Comparison of ENCODE assay signal across 8 mouse cellular contexts in the genomic region with DNA sequence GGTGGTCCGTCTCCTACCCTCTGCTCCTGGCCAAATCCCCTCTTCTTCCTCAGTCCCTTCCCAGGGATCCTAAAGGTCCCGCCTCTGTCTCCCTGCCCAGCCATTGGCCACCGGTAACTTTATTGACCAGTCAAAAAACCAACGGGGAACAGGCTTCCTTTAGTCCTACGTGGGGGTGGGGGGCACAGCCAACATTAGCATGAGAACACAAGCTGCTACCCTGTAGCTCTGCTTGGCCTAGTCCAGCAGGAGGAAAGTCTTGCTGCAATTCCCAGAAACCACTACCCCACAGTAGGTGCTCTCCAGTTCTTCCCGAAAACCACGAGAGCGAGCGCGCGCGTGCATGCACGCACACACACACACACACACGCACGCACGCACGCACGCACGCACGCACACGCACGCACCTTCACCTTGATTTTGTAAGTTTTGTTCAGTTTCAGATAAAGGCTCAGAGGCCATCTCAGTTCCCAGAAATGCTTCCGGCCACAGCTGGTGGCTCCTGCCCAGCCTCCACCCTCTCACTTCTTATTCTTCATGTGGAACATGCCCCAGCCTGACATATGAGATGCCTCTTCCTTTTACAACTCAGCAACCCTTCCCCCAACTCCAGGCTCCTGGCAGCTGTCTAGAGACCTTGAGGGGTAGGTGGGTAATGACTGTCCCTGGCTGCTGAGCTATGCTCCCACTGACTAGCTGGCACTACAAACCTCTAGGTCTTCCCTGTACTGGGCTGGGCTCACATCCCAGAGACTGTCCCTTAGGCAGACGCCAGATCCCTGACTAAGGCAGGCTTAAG. TPM values are rescaled to one million over a fixed set of nuclear protein-coding genes. Genes with fewer than 3 reads are reported as not detected.
DNase-seq lines count a peak whose midpoint lies in the region; ATAC-seq lines count a peak whose summit lies in the region.

No protein-coding gene starts in this region.

- peak overlapping the region; percentile 96 for H3K27ac ChIP-seq in embryonic facial prominence, embryonic 15.5 days (replicated peaks)
- peak overlapping the region; percentile 90 for H3K27ac ChIP-seq in heart, embryonic 10.5 days
- peak overlapping the region; percentile 95 for H3K27ac ChIP-seq in kidney, embryonic 15.5 days

- peak overlapping the region; percentile 55 for H3K4me3 ChIP-seq in embryonic facial prominence, embryonic 15.5 days (replicated peaks)
- H3K4me3 ChIP-seq in heart, embryonic 10.5 days, result peak overlapping the region; percentile 67
- H3K4me3 ChIP-seq in kidney, embryonic 15.5 days (replicated peaks), result peak overlapping the region; percentile 54

- peaks cover 17% of the 10 kb centered on the region for H3K36me3 ChIP-seq in embryonic facial prominence, embryonic 15.5 days
- H3K36me3 ChIP-seq in heart, embryonic 10.5 days, result peaks cover 28% of the 10 kb centered on the region
- H3K36me3 ChIP-seq in kidney, embryonic 15.5 days, result peaks cover 31% of the 10 kb centered on the region

- under 1% methylated on average over 24 of the region's 24 CpGs for WGBS in embryonic facial prominence, embryonic 15.5 days
- WGBS in heart, embryonic 10.5 days, result 2% methylated on average over 24 of the region's 24 CpGs
- WGBS in kidney, embryonic 15.5 days, result under 1% methylated on average over 24 of the region's 24 CpGs

- DNase-seq in 3134 (ENCODE audit: extremely low read depth, insufficient read length, low spot score), result peak; percentile 59
- DNase-seq in adrenal gland, postnatal 36 days, result peak; percentile 86 to 89
- DNase-seq in heart, embryonic 10.5 days (ENCODE audit: low spot score), result peak; percentile 91
- peak; percentile 67 for DNase-seq in liver
- DNase-seq in spleen, postnatal 4 days (ENCODE audit: low spot score in 2 of 2), result peak; percentile 45 to 73

- H3K9me3 ChIP-seq in embryonic facial prominence, embryonic 15.5 days (replicated peaks), result no peaks in the 10 kb centered on the region
- H3K9me3 ChIP-seq in heart, embryonic 10.5 days, result no peaks in the 10 kb centered on the region
- H3K9me3 ChIP-seq in kidney, embryonic 15.5 days (replicated peaks), result no peaks in the 10 kb centered on the region

- H3K4me2 ChIP-seq in embryonic facial prominence, embryonic 15.5 days (replicated peaks), result peak overlapping the region; percentile 72
- peak overlapping the region; percentile 80 for H3K4me2 ChIP-seq in kidney, embryonic 15.5 days

- H3K4me1 ChIP-seq in embryonic facial prominence, embryonic 15.5 days, result peaks cover 38% of the 10 kb centered on the region
- H3K4me1 ChIP-seq in heart, embryonic 10.5 days, result peaks cover 39% of the 10 kb centered on the region
- H3K4me1 ChIP-seq in kidney, embryonic 15.5 days, result peaks cover 49% of the 10 kb centered on the region

- H3K27me3 ChIP-seq in embryonic facial prominence, embryonic 15.5 days, result peaks cover 22% of the 10 kb centered on the region
- peaks cover 28% of the 10 kb centered on the region for H3K27me3 ChIP-seq in heart, embryonic 10.5 days (ENCODE audit: insufficient read depth, poor library complexity, severe bottlenecking)
- peaks cover 23% of the 10 kb centered on the region for H3K27me3 ChIP-seq in kidney, embryonic 15.5 days

- ATAC-seq in embryonic facial prominence, embryonic 15.5 days (ENCODE audit: insufficient number of reproducible peaks, low FRiP score, low TSS enrichment, low read depth), result peak; percentile 87
- peak; percentile 90 for ATAC-seq in kidney, embryonic 15.5 days (replicated peaks; ENCODE audit: low FRiP score)
- ATAC-seq in monocyte, adult 5-6 weeks (replicated peaks; ENCODE audit: insufficient number of reproducible peaks, low FRiP score, low TSS enrichment, poor library complexity, severe bottlenecking), result peak; percentile 54; the same call in 1 of the 2 replicates

- H3K9ac ChIP-seq in embryonic facial prominence, embryonic 15.5 days, result peak overlapping the region; percentile 42
- peak overlapping the region; percentile 48 for H3K9ac ChIP-seq in kidney, embryonic 15.5 days

RNA-seq across cellular contexts. Expression of a gene that starts 5.8 kb away (rescaled TPM):
- under 1 TPM in 1 of 2 experiments, not detected in 1; 0.40 TPM for total RNA-seq in adrenal gland, postnatal 36 days (2021)
- 6.0 and 7.1 TPM in 2 replicates for polyA plus RNA-seq in embryonic facial prominence, embryonic 15.5 days (2015; fragmentation: Nextera tagmentation; extraction: Ambion mirVana)
- 1.4 and 1.7 TPM in 2 replicates for polyA plus RNA-seq in heart, embryonic 10.5 days (2016; fragmentation: Nextera tagmentation; extraction: Ambion mirVana)
- 1.7 and 2.4 TPM in 2 replicates for polyA plus RNA-seq in kidney, embryonic 15.5 days (2015; fragmentation: Nextera tagmentation; extraction: Ambion mirVana)
- total RNA-seq in monocyte, adult 5-6 weeks (2017), result 29.2 to 74.7 TPM (median 38.4 TPM) in 3 replicates

RNA-seq across cellular contexts. Expression of a gene that starts 18.1 kb away (rescaled TPM):
- total RNA-seq in adrenal gland, postnatal 36 days (2021), result under 1 TPM; 0.43 to 0.89 TPM
- 1.1 and 1.2 TPM in 2 replicates for polyA plus RNA-seq in embryonic facial prominence, embryonic 15.5 days (2015; fragmentation: Nextera tagmentation; extraction: Ambion mirVana)
- polyA plus RNA-seq in heart, embryonic 10.5 days (2016; fragmentation: Nextera tagmentation; extraction: Ambion mirVana), result 0.28 and 1.0 TPM in 2 replicates
- polyA plus RNA-seq in kidney, embryonic 15.5 days (2015; fragmentation: Nextera tagmentation; extraction: Ambion mirVana), result 0.72 and 0.78 TPM in 2 replicates
- 1.8 to 6.6 TPM (median 5.3 TPM) in 3 replicates for total RNA-seq in monocyte, adult 5-6 weeks (2017)

RNA-seq across cellular contexts. Expression of a gene that starts 27.4 kb away (rescaled TPM):
- under 1 TPM in 1 of 2 experiments, not detected in 1; 0.16 TPM for total RNA-seq in adrenal gland, postnatal 36 days (2021)
- polyA plus RNA-seq in embryonic facial prominence, embryonic 15.5 days (2015; fragmentation: Nextera tagmentation; extraction: Ambion mirVana), result 4.0 and 4.3 TPM in 2 replicates
- 0.19 and 0.38 TPM in 2 replicates for polyA plus RNA-seq in heart, embryonic 10.5 days (2016; fragmentation: Nextera tagmentation; extraction: Ambion mirVana)
- polyA plus RNA-seq in kidney, embryonic 15.5 days (2015; fragmentation: Nextera tagmentation; extraction: Ambion mirVana), result 7.8 TPM in 2 replicates
- total RNA-seq in monocyte, adult 5-6 weeks (2017), result not detected in 3 replicates

RNA-seq across cellular contexts. Expression of a gene that starts 39.1 kb away (rescaled TPM):
- 100 to 1,000 TPM; 266 to 276 TPM for total RNA-seq in adrenal gland, postnatal 36 days (2021)
- 165 and 172 TPM in 2 replicates for polyA plus RNA-seq in embryonic facial prominence, embryonic 15.5 days (2015; fragmentation: Nextera tagmentation; extraction: Ambion mirVana)
- polyA plus RNA-seq in heart, embryonic 10.5 days (2016; fragmentation: Nextera tagmentation; extraction: Ambion mirVana), result 139 and 148 TPM in 2 replicates
- 158 and 161 TPM in 2 replicates for polyA plus RNA-seq in kidney, embryonic 15.5 days (2015; fragmentation: Nextera tagmentation; extraction: Ambion mirVana)
- total RNA-seq in monocyte, adult 5-6 weeks (2017), result 300 to 351 TPM (median 344 TPM) in 3 replicates

RNA-seq across cellular contexts. Expression of a gene that starts 39.3 kb away (rescaled TPM):
- 1 to 10 TPM; 7.6 to 8.0 TPM for total RNA-seq in adrenal gland, postnatal 36 days (2021)
- polyA plus RNA-seq in embryonic facial prominence, embryonic 15.5 days (2015; fragmentation: Nextera tagmentation; extraction: Ambion mirVana), result 16.6 and 16.7 TPM in 2 replicates
- 10.7 and 12.9 TPM in 2 replicates for polyA plus RNA-seq in heart, embryonic 10.5 days (2016; fragmentation: Nextera tagmentation; extraction: Ambion mirVana)
- polyA plus RNA-seq in kidney, embryonic 15.5 days (2015; fragmentation: Nextera tagmentation; extraction: Ambion mirVana), result 17.5 and 18.1 TPM in 2 replicates
- total RNA-seq in monocyte, adult 5-6 weeks (2017), result 2.8 to 3.5 TPM (median 3.1 TPM) in 3 replicates

Comparison
In these comparisons a context has a peak if more than half of its experiments do, and no peak if none do; other contexts are left out.
1. Peak in every context shown above with its lines: DNase-seq, ATAC-seq, H3K4me3 ChIP-seq and H3K27ac ChIP-seq.